Mouse (Mus musculus) heart, adult 2 months (tissue): ENCODE results near the gene Gm12248.

Source experiments
- CTCF ChIP-seq: fragments of 200-600 bp; IDR thresholded peaks from 2 replicates; pipeline ENCODE4 v1.8.1; 2022; ENCODE audit warnings: antibody characterized with exemption, mild to moderate bottlenecking, moderate library complexity
- EP300 ChIP-seq: fragments of 200-500 bp; IDR thresholded peaks from 2 replicates; pipeline ENCODE4 v1.6.1; 2011; ENCODE audit warnings: low read depth, low read length, control low read depth; ENCODE audit not compliant: insufficient read depth
- POLR2A ChIP-seq: fragments of 200-500 bp; IDR thresholded peaks from 2 replicates; pipeline ENCODE4 v1.6.1; 2011; ENCODE audit warnings: mild to moderate bottlenecking, low read depth, low read length, control low read depth; ENCODE audit not compliant: insufficient read depth

- no peak for TF ChIP-seq POLR2A
- no peak for TF ChIP-seq CTCF
- no peak for TF ChIP-seq EP300
Measured at GRCm38 (mm10) chr11:58021095-58021494, 71.8 kb downstream of the Gm12248 start.
